Mouse (Mus musculus): ENCODE results near the gene Nrgn. TPM values are rescaled to one million over a fixed set of nuclear protein-coding genes. Genes with fewer than 3 reads are reported as not detected.

Gene Nrgn
- polyA plus RNA-seq, 1 experiment from 2014 or later, result 1.9 TPM

- WGBS, result 67% methylated on average over 1 of the region's 1 CpGs
- Histone ChIP-seq H3K27me3 (ENCODE audit: control insufficient read depth, insufficient read depth, low read length) (peaks cover 33% of the 10 kb centered on the region), H3K4me1 (ENCODE audit: control insufficient read depth, insufficient read depth, low read length) (no peaks in the 10 kb centered on the region), H3K36me3 (replicated peaks; ENCODE audit: control insufficient read depth, insufficient read depth, low read depth, low read length) (no peaks in the 10 kb centered on the region), H3K4me2 (ENCODE audit: low read depth, low read length) (no peak overlapping the region), H3K9me3 (replicated peaks; ENCODE audit: control insufficient read depth, low read length) (no peaks in the 10 kb centered on the region), H3K27ac (replicated peaks; ENCODE audit: low read depth, low read length) (no peak overlapping the region), H3K9ac (replicated peaks; ENCODE audit: low read length) (no peak overlapping the region), H3K4me3 (ENCODE audit: low read depth, low read length) (no peak overlapping the region)
- ATAC-seq (replicated peaks; ENCODE audit: insufficient number of reproducible peaks, low FRiP score, low TSS enrichment, low read depth) (no peak), DNase-seq (ENCODE audit: low spot score) (no peak)
Measured at GRCm38 (mm10) chr9:37546889-37547288, 5.8 kb downstream of the Nrgn start.

- H3K4me1 ChIP-seq (ENCODE audit: control insufficient read depth, insufficient read depth, low read length), result no peaks in the 10 kb centered on the region
- H3K4me2 ChIP-seq (ENCODE audit: low read depth, low read length), result no peak overlapping the region
- no peaks in the 10 kb centered on the region for H3K36me3 ChIP-seq (replicated peaks; ENCODE audit: control insufficient read depth, insufficient read depth, low read depth, low read length)
- no peaks in the 10 kb centered on the region for H3K9me3 ChIP-seq (replicated peaks; ENCODE audit: control insufficient read depth, low read length)
- no peak overlapping the region for H3K4me3 ChIP-seq (ENCODE audit: low read depth, low read length)
- ATAC-seq (replicated peaks; ENCODE audit: insufficient number of reproducible peaks, low FRiP score, low TSS enrichment, low read depth), result no peak
- peaks cover 25% of the 10 kb centered on the region for H3K27me3 ChIP-seq (ENCODE audit: control insufficient read depth, insufficient read depth, low read length)
- 7% methylated on average over 27 of the region's 27 CpGs for WGBS
- H3K27ac ChIP-seq (replicated peaks; ENCODE audit: low read depth, low read length), result no peak overlapping the region
- 0 out of 2 replicates have a peak overlapping the region, but pooled peaks have one; percentile 33 for H3K9ac ChIP-seq (replicated peaks; ENCODE audit: low read length)
- no peak for DNase-seq (ENCODE audit: low spot score)
Measured at GRCm38 (mm10) chr9:37545847-37546452, 6.8 kb downstream of the Nrgn start.

GRCm38 (mm10) chr9:37545166-37545610 is 7.5 kb downstream of the Nrgn start:
- ATAC-seq (replicated peaks; ENCODE audit: insufficient number of reproducible peaks, low FRiP score, low TSS enrichment, low read depth) (0 out of 2 replicates have a peak, but pooled peaks have one; percentile 24), DNase-seq (ENCODE audit: low spot score) (no peak)
- H3K9ac ChIP-seq (replicated peaks; ENCODE audit: low read length), result no peak overlapping the region
- H3K4me1 ChIP-seq (ENCODE audit: control insufficient read depth, insufficient read depth, low read length), result no peaks in the 10 kb centered on the region
- H3K9me3 ChIP-seq (replicated peaks; ENCODE audit: control insufficient read depth, low read length), result no peaks in the 10 kb centered on the region
- no peaks in the 10 kb centered on the region for H3K36me3 ChIP-seq (replicated peaks; ENCODE audit: control insufficient read depth, insufficient read depth, low read depth, low read length)
- H3K27ac ChIP-seq (replicated peaks; ENCODE audit: low read depth, low read length), result no peak overlapping the region
- H3K27me3 ChIP-seq (ENCODE audit: control insufficient read depth, insufficient read depth, low read length), result peaks cover 18% of the 10 kb centered on the region
- 2% methylated on average over 17 of the region's 17 CpGs for WGBS
- peak overlapping the region; percentile 23 for H3K4me2 ChIP-seq (ENCODE audit: low read depth, low read length)
- peak overlapping the region; percentile 19; the same call in 1 of the 2 replicates for H3K4me3 ChIP-seq (ENCODE audit: low read depth, low read length)

- H3K27ac ChIP-seq (replicated peaks; ENCODE audit: low read depth, low read length), result no peak overlapping the region
- no peaks in the 10 kb centered on the region for H3K36me3 ChIP-seq (replicated peaks; ENCODE audit: control insufficient read depth, insufficient read depth, low read depth, low read length)
- peak overlapping the region; percentile 19; the same call in 1 of the 2 replicates for H3K4me3 ChIP-seq (ENCODE audit: low read depth, low read length)
- DNase-seq (ENCODE audit: low spot score) (peak; percentile 79), ATAC-seq (replicated peaks; ENCODE audit: insufficient number of reproducible peaks, low FRiP score, low TSS enrichment, low read depth) (peak; percentile 21; the same call in 1 of the 2 replicates)
- H3K4me1 ChIP-seq (ENCODE audit: control insufficient read depth, insufficient read depth, low read length), result no peaks in the 10 kb centered on the region
- WGBS, result 1% methylated on average over 29 of the region's 29 CpGs
- H3K9ac ChIP-seq (replicated peaks; ENCODE audit: low read length), result no peak overlapping the region
- peaks cover 15% of the 10 kb centered on the region for H3K27me3 ChIP-seq (ENCODE audit: control insufficient read depth, insufficient read depth, low read length)
- H3K4me2 ChIP-seq (ENCODE audit: low read depth, low read length), result peak overlapping the region; percentile 23
- no peaks in the 10 kb centered on the region for H3K9me3 ChIP-seq (replicated peaks; ENCODE audit: control insufficient read depth, low read length)
Measured at GRCm38 (mm10) chr9:37544447-37545165, 8.1 kb downstream of the Nrgn start.

- Histone ChIP-seq H3K36me3 (replicated peaks; ENCODE audit: control insufficient read depth, insufficient read depth, low read depth, low read length) (no peaks in the 10 kb centered on the region), H3K27me3 (ENCODE audit: control insufficient read depth, insufficient read depth, low read length) (peaks cover 13% of the 10 kb centered on the region), H3K4me2 (ENCODE audit: low read depth, low read length) (peak overlapping the region; percentile 23; the same call in 1 of the 2 replicates), H3K9ac (replicated peaks; ENCODE audit: low read length) (no peak overlapping the region), H3K27ac (replicated peaks; ENCODE audit: low read depth, low read length) (no peak overlapping the region), H3K9me3 (replicated peaks; ENCODE audit: control insufficient read depth, low read length) (no peaks in the 10 kb centered on the region), H3K4me1 (ENCODE audit: control insufficient read depth, insufficient read depth, low read length) (no peaks in the 10 kb centered on the region), H3K4me3 (ENCODE audit: low read depth, low read length) (no peak overlapping the region)
- 26% methylated on average over 12 of the region's 12 CpGs for WGBS
- no peak for DNase-seq (ENCODE audit: low spot score)
- ATAC-seq (replicated peaks; ENCODE audit: insufficient number of reproducible peaks, low FRiP score, low TSS enrichment, low read depth), result no peak
Measured at GRCm38 (mm10) chr9:37543869-37544440, 8.7 kb downstream of the Nrgn start.

GRCm38 (mm10) chr9:37541851-37542642 is 10.7 kb downstream of the Nrgn start:
- WGBS, result 73% methylated on average over 7 of the region's 7 CpGs
- DNase-seq (ENCODE audit: low spot score) (no peak), ATAC-seq (replicated peaks; ENCODE audit: insufficient number of reproducible peaks, low FRiP score, low TSS enrichment, low read depth) (no peak)
- no peak overlapping the region for H3K9ac ChIP-seq (replicated peaks; ENCODE audit: low read length)
- no peaks in the 10 kb centered on the region for H3K4me1 ChIP-seq (ENCODE audit: control insufficient read depth, insufficient read depth, low read length)
- H3K36me3 ChIP-seq (replicated peaks; ENCODE audit: control insufficient read depth, insufficient read depth, low read depth, low read length), result no peaks in the 10 kb centered on the region
- no peak overlapping the region for H3K4me3 ChIP-seq (ENCODE audit: low read depth, low read length)
- H3K9me3 ChIP-seq (replicated peaks; ENCODE audit: control insufficient read depth, low read length), result no peaks in the 10 kb centered on the region
- peaks cover 13% of the 10 kb centered on the region for H3K27me3 ChIP-seq (ENCODE audit: control insufficient read depth, insufficient read depth, low read length)
- no peak overlapping the region for H3K27ac ChIP-seq (replicated peaks; ENCODE audit: low read depth, low read length)
- no peak overlapping the region for H3K4me2 ChIP-seq (ENCODE audit: low read depth, low read length)

- Histone ChIP-seq H3K4me1 (ENCODE audit: control insufficient read depth, insufficient read depth, low read length) (no peaks in the 10 kb centered on the region), H3K4me3 (ENCODE audit: low read depth, low read length) (no peak overlapping the region), H3K27ac (replicated peaks; ENCODE audit: low read depth, low read length) (no peak overlapping the region), H3K36me3 (replicated peaks; ENCODE audit: control insufficient read depth, insufficient read depth, low read depth, low read length) (no peaks in the 10 kb centered on the region), H3K27me3 (ENCODE audit: control insufficient read depth, insufficient read depth, low read length) (peaks cover 5% of the 10 kb centered on the region), H3K9ac (replicated peaks; ENCODE audit: low read length) (no peak overlapping the region), H3K9me3 (replicated peaks; ENCODE audit: control insufficient read depth, low read length) (no peaks in the 10 kb centered on the region), H3K4me2 (ENCODE audit: low read depth, low read length) (no peak overlapping the region)
- WGBS, result 85% methylated on average over 6 of the region's 6 CpGs
- DNase-seq (ENCODE audit: low spot score) (no peak), ATAC-seq (replicated peaks; ENCODE audit: insufficient number of reproducible peaks, low FRiP score, low TSS enrichment, low read depth) (no peak)
Measured at GRCm38 (mm10) chr9:37540701-37541575, 11.8 kb downstream of the Nrgn start.
